Mouse (Mus musculus): ENCODE results near the gene Ninj2.

DNA sequence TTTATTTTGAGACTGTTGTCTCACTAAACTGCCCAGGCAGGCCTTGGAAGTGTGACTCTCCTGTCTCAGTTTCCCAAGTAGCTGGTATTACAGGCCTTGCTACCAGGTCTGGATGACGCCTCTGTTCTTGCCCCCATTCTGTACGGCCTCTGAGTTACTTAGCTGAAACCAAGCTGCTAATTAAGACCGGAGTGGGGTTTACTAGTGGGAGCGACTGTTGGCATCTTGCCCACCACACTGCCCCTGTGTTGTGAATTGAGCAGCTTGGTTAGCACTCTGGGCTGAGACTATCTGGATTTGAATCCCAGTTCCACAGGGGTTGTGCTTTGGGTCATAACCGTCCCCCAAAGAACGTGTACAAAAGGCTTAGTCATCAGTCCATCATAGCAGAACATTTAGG, 64.3 kb downstream of the Ninj2 start:
- TF ChIP-seq GATA1 (IDR thresholded peaks at IDR 0.05; ENCODE audit: borderline replicate concordance, low read length): no peak
- TF ChIP-seq FLI1 (IDR thresholded peaks at IDR 0.05; ENCODE audit: low read length): no peak

Measured in megakaryocyte, embryonic 14.5 days (primary cell).